Mouse (Mus musculus) left cerebral cortex, postnatal 25 days (tissue): ENCODE results near the gene Zfp383. TPM values are rescaled to one million over a fixed set of nuclear protein-coding genes. Genes with fewer than 3 reads are reported as not detected.
"Not testable (repeated sequence)": the region's sequence is repeated elsewhere in the genome, so short reads cannot be mapped to it uniquely, and the experiment has no call there.

Experiments used
- DNase-seq, 2 experiments: peaks; one replicate each; pipeline ENCODE4 v3.0.0; 2022; ENCODE audit warnings: low spot score in 2 of 2, mixed read lengths in 1 of 2
- intact Hi-C: fragments of 180-260 bp; cut with DNase I; formaldehyde crosslinking; loops from one replicate; pipeline ENCODE4 v1.15.1; 2025
- microRNA-seq, 2 experiments: library from miRNA; unstranded; fragments of <30 nt; microRNA quantifications; one replicate each; pipeline ENCODE4 v1.2.0; 2022
- total RNA-seq, 2 experiments: library from RNA; stranded (reverse); gene quantifications; 2 replicates each; pipeline ENCODE4 v1.2.3; 2021

Gene Zfp383
- total RNA-seq, 2 experiments from 2014 or later: 8.0 to 8.8 TPM

GRCm38 (mm10) chr7:29921439-29922093, 13.5 kb downstream of the Zfp383 start:
- intact Hi-C loops: no loop called here
- peak in 1 of 2 experiments; percentile 56 for DNase-seq

GRCm38 (mm10) chr7:29922780-29923179, 14.8 kb downstream of the Zfp383 start:
- DNase-seq: no peak
- intact Hi-C loops: no loop called here

GRCm38 (mm10) chr7:29938856-29939255, 30.8 kb downstream of the Zfp383 start:
- no peak for DNase-seq
- intact Hi-C loops: no loop called here

- intact Hi-C loops: no loop called here
- DNase-seq: no peak
These were observed 33.0 kb downstream of the Zfp383 start for GRCm38 (mm10) chr7:29941027-29941426.

- intact Hi-C loops: no loop called here
- DNase-seq: no peak
These were observed 34.7 kb downstream of the Zfp383 start for GRCm38 (mm10) chr7:29942740-29943139.

- intact Hi-C loops: no loop called here
- DNase-seq: no peak
These were observed 35.7 kb downstream of the Zfp383 start for GRCm38 (mm10) chr7:29943720-29944119.

GRCm38 (mm10) chr7:29944201-29944600, 36.2 kb downstream of the Zfp383 start:
- intact Hi-C loops: no loop called here
- peak in 1 of 2 experiments; percentile 54 for DNase-seq

- intact Hi-C loops: no loop called here
- no peak for DNase-seq
These were observed 45.1 kb downstream of the Zfp383 start for GRCm38 (mm10) chr7:29953086-29953485.

GRCm38 (mm10) chr7:29953513-29954401, 45.7 kb downstream of the Zfp383 start, which contains the start of gene Zfp74:
Gene Zfp74 (minus strand): TSS chr7:29954089.
- intact Hi-C loops: loop anchor here (1.0 kb wide), 1 partner anchor 47 kb away; the partner anchor contains the start of gene Zfp27
- peak; percentile 82 to 86 for DNase-seq

- DNase-seq: peak in 1 of 2 experiments; percentile 15
- intact Hi-C loops: loop anchor here (1.0 kb wide), 1 partner anchor 48 kb away; the partner anchor contains the start of gene Zfp27
These were observed 46.7 kb downstream of the Zfp383 start for GRCm38 (mm10) chr7:29954731-29955130.

GRCm38 (mm10) chr7:29956257-29956656, 48.2 kb downstream of the Zfp383 start:
- DNase-seq: peak; percentile 5 to 55
- intact Hi-C loops: no loop called here

GRCm38 (mm10) chr7:29958125-29958724, 50.2 kb downstream of the Zfp383 start:
- intact Hi-C loops: no loop called here
- no peak for DNase-seq

- no peak for DNase-seq
- intact Hi-C loops: no loop called here
These were observed 51.0 kb downstream of the Zfp383 start for GRCm38 (mm10) chr7:29959004-29959403.

- DNase-seq, intact Hi-C loops: not testable (repeated sequence)
These were observed 57.2 kb downstream of the Zfp383 start for GRCm38 (mm10) chr7:29965115-29965810.

Small RNAs within 50 kb of the gene (microRNA-seq; reads per million reads assigned to microRNA genes)
- 0.25 to 2.4 reads per million in 2 experiments for gene Mir7668

Other genes starting within 250 kb of the Zfp383 start
- under 1 TPM in 1 of 2 experiments, not detected in 1; 0.30 TPM for gene Catsperg2, start 181.2 kb upstream of the Zfp383 start, total RNA-seq
- gene Zfp84, start 139.7 kb upstream of the Zfp383 start, total RNA-seq: 10 to 100 TPM; 15.7 to 17.6 TPM
- gene Zfp30, start 124.2 kb upstream of the Zfp383 start, total RNA-seq: 10 to 100 TPM; 10.6 to 11.9 TPM
- gene Zfp790, start 92.1 kb upstream of the Zfp383 start, total RNA-seq: 10 to 100 TPM; 22.2 to 22.4 TPM
- 10 to 100 TPM; 18.6 to 25.6 TPM for gene Zfp940, start 54.6 kb upstream of the Zfp383 start, total RNA-seq
- gene Zfp420, start 48.2 kb upstream of the Zfp383 start, total RNA-seq: 10 to 100 TPM; 14.2 to 14.4 TPM
- gene Zfp27, start 1.7 kb upstream of the Zfp383 start, total RNA-seq: 10 to 100 TPM; 18.5 to 21.6 TPM
- gene Zfp74, start 45.9 kb downstream of the Zfp383 start, total RNA-seq: 10 to 100 TPM; 16.7 to 17.9 TPM
- gene Zfp568, start 75.7 kb downstream of the Zfp383 start, total RNA-seq: 1 to 10 TPM; 3.8 to 6.4 TPM
- 1 to 10 TPM; 7.2 to 8.5 TPM for gene Zfp14, start 143.2 kb downstream of the Zfp383 start, total RNA-seq
- gene Zfp82, start 164.7 kb downstream of the Zfp383 start, total RNA-seq: 1 to 10 TPM; 5.0 to 5.1 TPM
- gene Gm26920, start 182.2 kb downstream of the Zfp383 start, total RNA-seq: not detected
- 1 to 10 TPM; 7.2 to 7.5 TPM for gene Zfp566, start 182.3 kb downstream of the Zfp383 start, total RNA-seq
- gene Zfp260, start 186.6 kb downstream of the Zfp383 start, total RNA-seq: 10 to 100 TPM; 64.5 to 64.6 TPM
- gene Zfp382, start 213.7 kb downstream of the Zfp383 start, total RNA-seq: 10 to 100 TPM; 34.9 to 36.0 TPM